Mouse (Mus musculus): ENCODE measurements at regions not wholly inside any gene's neighbourhood (a gene's known extent, or its start where the extent isn't known, plus 50 kb on each side); places are given as distances from the start of the nearest gene placed in this dataset.

GRCm38 (mm10) chr13:111981103-111981502 is 172.3 kb upstream of the Map3k1 start:
- no peak overlapping the region for H3K4me3 ChIP-seq (ENCODE audit: low read depth, low read length)
- H3K4me1 ChIP-seq (ENCODE audit: control insufficient read depth, insufficient read depth, low read length), result no peaks in the 10 kb centered on the region
- WGBS, result 91% methylated on average over 2 of the region's 2 CpGs
- no peak overlapping the region for H3K9ac ChIP-seq (ENCODE audit: low read length)
- ATAC-seq (ENCODE audit: insufficient read depth, low FRiP score, low TSS enrichment), result no peak
- no peak overlapping the region for H3K4me2 ChIP-seq (ENCODE audit: low read depth)
- H3K9me3 ChIP-seq (ENCODE audit: control insufficient read depth, low read length), result no peaks in the 10 kb centered on the region
- DNase-seq (ENCODE audit: low spot score), result no peak
- H3K36me3 ChIP-seq (ENCODE audit: control insufficient read depth, insufficient read depth, low read length), result no peaks in the 10 kb centered on the region
- no peaks in the 10 kb centered on the region for H3K27me3 ChIP-seq (ENCODE audit: control insufficient read depth, insufficient read depth, low read length)
- H3K27ac ChIP-seq (ENCODE audit: low read depth, low read length), result no peak overlapping the region

- H3K27ac ChIP-seq (ENCODE audit: low read depth, low read length), result no peak overlapping the region
- 90% methylated on average over 6 of the region's 6 CpGs for WGBS
- ATAC-seq (ENCODE audit: insufficient read depth, low FRiP score, low TSS enrichment), result no peak
These were observed 174.1 kb upstream of the Map3k1 start for GRCm38 (mm10) chr13:111982796-111983460.

GRCm38 (mm10) chr13:111984081-111984574 is 175.3 kb upstream of the Map3k1 start:
- no peaks in the 10 kb centered on the region for H3K9me3 ChIP-seq (ENCODE audit: control insufficient read depth, low read length)
- no peak overlapping the region for H3K27ac ChIP-seq (ENCODE audit: low read depth, low read length)
- no peaks in the 10 kb centered on the region for H3K4me1 ChIP-seq (ENCODE audit: control insufficient read depth, insufficient read depth, low read length)
- no peaks in the 10 kb centered on the region for H3K27me3 ChIP-seq (ENCODE audit: control insufficient read depth, insufficient read depth, low read length)
- no peaks in the 10 kb centered on the region for H3K36me3 ChIP-seq (ENCODE audit: control insufficient read depth, insufficient read depth, low read length)
- DNase-seq (ENCODE audit: low spot score) (no peak), ATAC-seq (ENCODE audit: insufficient read depth, low FRiP score, low TSS enrichment) (no peak)
- H3K4me3 ChIP-seq (ENCODE audit: low read depth, low read length), result no peak overlapping the region
- 82% methylated on average over 10 of the region's 10 CpGs for WGBS
- no peak overlapping the region for H3K4me2 ChIP-seq (ENCODE audit: low read depth)
- no peak overlapping the region for H3K9ac ChIP-seq (ENCODE audit: low read length)

More at GRCm38 (mm10) chr13:111982796-111983460, 174.1 kb upstream of the Map3k1 start:
- no peak overlapping the region for H3K4me2 ChIP-seq (ENCODE audit: low read depth)
- no peaks in the 10 kb centered on the region for H3K36me3 ChIP-seq (ENCODE audit: control insufficient read depth, insufficient read depth, low read length)
- no peak overlapping the region for H3K4me3 ChIP-seq (ENCODE audit: low read depth, low read length)
- no peaks in the 10 kb centered on the region for H3K4me1 ChIP-seq (ENCODE audit: control insufficient read depth, insufficient read depth, low read length)
- no peak for DNase-seq (ENCODE audit: low spot score)
- H3K27me3 ChIP-seq (ENCODE audit: control insufficient read depth, insufficient read depth, low read length), result no peaks in the 10 kb centered on the region
- no peaks in the 10 kb centered on the region for H3K9me3 ChIP-seq (ENCODE audit: control insufficient read depth, low read length)
- no peak overlapping the region for H3K9ac ChIP-seq (ENCODE audit: low read length)

GRCm38 (mm10) chr13:111985406-111985805 is 176.6 kb upstream of the Map3k1 start:
- no peaks in the 10 kb centered on the region for H3K27me3 ChIP-seq (ENCODE audit: control insufficient read depth, insufficient read depth, low read length)
- no peak overlapping the region for H3K4me2 ChIP-seq (ENCODE audit: low read depth)
- no peaks in the 10 kb centered on the region for H3K36me3 ChIP-seq (ENCODE audit: control insufficient read depth, insufficient read depth, low read length)
- DNase-seq (ENCODE audit: low spot score), result no peak
- no peak overlapping the region for H3K4me3 ChIP-seq (ENCODE audit: low read depth, low read length)
- 81% methylated on average over 5 of the region's 5 CpGs for WGBS
- ATAC-seq (ENCODE audit: insufficient read depth, low FRiP score, low TSS enrichment), result no peak
- H3K4me1 ChIP-seq (ENCODE audit: control insufficient read depth, insufficient read depth, low read length), result no peaks in the 10 kb centered on the region
- no peak overlapping the region for H3K9ac ChIP-seq (ENCODE audit: low read length)
- no peak overlapping the region for H3K27ac ChIP-seq (ENCODE audit: low read depth, low read length)
- no peaks in the 10 kb centered on the region for H3K9me3 ChIP-seq (ENCODE audit: control insufficient read depth, low read length)

- H3K36me3 ChIP-seq (ENCODE audit: control insufficient read depth, insufficient read depth, low read length), result no peaks in the 10 kb centered on the region
- H3K27me3 ChIP-seq (ENCODE audit: control insufficient read depth, insufficient read depth, low read length), result no peaks in the 10 kb centered on the region
- 92% methylated on average over 15 of the region's 15 CpGs for WGBS
- ATAC-seq (ENCODE audit: insufficient read depth, low FRiP score, low TSS enrichment) (no peak), DNase-seq (ENCODE audit: low spot score) (no peak)
- no peak overlapping the region for H3K4me2 ChIP-seq (ENCODE audit: low read depth)
- no peaks in the 10 kb centered on the region for H3K4me1 ChIP-seq (ENCODE audit: control insufficient read depth, insufficient read depth, low read length)
- no peak overlapping the region for H3K27ac ChIP-seq (ENCODE audit: low read depth, low read length)
- H3K4me3 ChIP-seq (ENCODE audit: low read depth, low read length), result no peak overlapping the region
- no peak overlapping the region for H3K9ac ChIP-seq (ENCODE audit: low read length)
- no peaks in the 10 kb centered on the region for H3K9me3 ChIP-seq (ENCODE audit: control insufficient read depth, low read length)
These were observed 177.9 kb upstream of the Map3k1 start for GRCm38 (mm10) chr13:111986681-111987080.

GRCm38 (mm10) chr13:111987420-111987819 is 178.6 kb upstream of the Map3k1 start:
- H3K36me3 ChIP-seq (ENCODE audit: control insufficient read depth, insufficient read depth, low read length), result no peaks in the 10 kb centered on the region
- no peak overlapping the region for H3K4me2 ChIP-seq (ENCODE audit: low read depth)
- no peak overlapping the region for H3K4me3 ChIP-seq (ENCODE audit: low read depth, low read length)
- no peak overlapping the region for H3K27ac ChIP-seq (ENCODE audit: low read depth, low read length)
- no peak for DNase-seq (ENCODE audit: low spot score)
- no peaks in the 10 kb centered on the region for H3K27me3 ChIP-seq (ENCODE audit: control insufficient read depth, insufficient read depth, low read length)
- ATAC-seq (ENCODE audit: insufficient read depth, low FRiP score, low TSS enrichment), result no peak
- WGBS, result 95% methylated on average over 3 of the region's 3 CpGs
- no peaks in the 10 kb centered on the region for H3K9me3 ChIP-seq (ENCODE audit: control insufficient read depth, low read length)
- no peaks in the 10 kb centered on the region for H3K4me1 ChIP-seq (ENCODE audit: control insufficient read depth, insufficient read depth, low read length)
- H3K9ac ChIP-seq (ENCODE audit: low read length), result no peak overlapping the region

GRCm38 (mm10) chr13:111990913-111991534 is 182.2 kb upstream of the Map3k1 start:
- Histone ChIP-seq H3K4me3 (ENCODE audit: low read depth, low read length) (no peak overlapping the region), H3K4me2 (ENCODE audit: low read depth) (no peak overlapping the region), H3K9ac (ENCODE audit: low read length) (no peak overlapping the region), H3K36me3 (ENCODE audit: control insufficient read depth, insufficient read depth, low read length) (no peaks in the 10 kb centered on the region), H3K4me1 (ENCODE audit: control insufficient read depth, insufficient read depth, low read length) (no peaks in the 10 kb centered on the region), H3K9me3 (ENCODE audit: control insufficient read depth, low read length) (no peaks in the 10 kb centered on the region), H3K27me3 (ENCODE audit: control insufficient read depth, insufficient read depth, low read length) (no peaks in the 10 kb centered on the region), H3K27ac (ENCODE audit: low read depth, low read length) (no peak overlapping the region)
- DNase-seq (ENCODE audit: low spot score), result no peak
- 17% methylated on average over 11 of the region's 11 CpGs for WGBS
- ATAC-seq (ENCODE audit: insufficient read depth, low FRiP score, low TSS enrichment), result no peak

GRCm38 (mm10) chr13:111992075-111992847 is 183.5 kb upstream of the Map3k1 start:
- Histone ChIP-seq H3K4me3 (ENCODE audit: low read depth, low read length) (no peak overlapping the region), H3K36me3 (ENCODE audit: control insufficient read depth, insufficient read depth, low read length) (no peaks in the 10 kb centered on the region), H3K4me2 (ENCODE audit: low read depth) (no peak overlapping the region), H3K27me3 (ENCODE audit: control insufficient read depth, insufficient read depth, low read length) (no peaks in the 10 kb centered on the region), H3K4me1 (ENCODE audit: control insufficient read depth, insufficient read depth, low read length) (0 out of 2 replicates have a peak, but pooled peaks cover 3% of the 10 kb centered on the region), H3K27ac (ENCODE audit: low read depth, low read length) (no peak overlapping the region), H3K9ac (ENCODE audit: low read length) (no peak overlapping the region), H3K9me3 (ENCODE audit: control insufficient read depth, low read length) (no peaks in the 10 kb centered on the region)
- DNase-seq (ENCODE audit: low spot score), result no peak
- no peak for ATAC-seq (ENCODE audit: insufficient read depth, low FRiP score, low TSS enrichment)
- WGBS, result 75% methylated on average over 9 of the region's 9 CpGs

All from neural tube, embryonic 11.5 days (tissue).